8 mouse cellular contexts compared by ENCODE assay signal in the genomic region with DNA sequence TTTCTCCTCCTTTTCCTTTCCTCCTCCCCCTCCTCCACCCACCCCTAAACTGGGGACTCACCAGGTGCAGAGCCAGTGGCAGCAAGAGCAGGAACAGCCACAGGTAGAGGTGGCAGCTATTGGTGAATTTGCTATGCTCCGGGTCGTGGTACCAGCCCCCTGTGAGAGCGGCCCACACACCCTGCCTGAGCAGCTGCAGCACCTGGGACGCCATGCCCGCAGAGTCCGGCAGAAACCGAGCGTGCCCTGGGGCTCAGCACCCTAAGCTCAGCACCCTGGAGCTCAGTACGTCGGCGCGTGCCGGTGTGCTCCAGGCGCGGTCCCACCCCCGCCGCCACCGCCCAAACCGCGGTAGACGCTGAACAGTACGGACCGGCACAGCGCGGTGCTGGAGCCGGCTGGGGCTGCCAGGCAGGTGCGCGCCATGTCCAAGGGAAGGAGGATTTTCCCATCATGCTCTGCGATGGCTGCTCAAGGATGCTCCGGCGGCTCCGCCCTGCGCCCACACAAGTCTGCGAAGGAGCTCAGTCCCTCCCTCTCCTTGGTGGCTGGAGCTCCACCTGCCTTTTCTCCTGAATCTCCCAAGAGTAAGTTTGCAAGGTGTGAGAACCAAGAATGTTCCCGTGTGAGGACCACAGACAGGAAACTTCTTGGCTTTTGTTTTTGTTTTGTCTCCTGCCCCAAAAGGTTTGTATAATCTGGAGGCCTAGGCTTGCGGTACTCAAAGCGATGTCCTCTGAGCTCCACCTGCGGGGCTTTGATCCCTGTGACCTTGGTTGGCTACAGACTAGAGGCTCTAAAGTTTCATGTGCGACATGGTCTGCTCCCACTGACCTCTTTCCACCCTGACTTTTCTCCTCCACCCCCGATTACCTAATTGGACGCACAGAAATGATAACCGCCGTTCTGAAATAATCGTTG. TPM values are rescaled to one million over a fixed set of nuclear protein-coding genes. Genes with fewer than 3 reads are reported as not detected.
A peak's percentile ranks its signal among the peaks of the same experiment; 100 is the strongest.
DNase-seq lines count a peak whose midpoint lies in the region; ATAC-seq and TF ChIP-seq lines count a peak whose summit lies in the region.

A gene (minus strand): TSS at position 450 of the 921 bp plus-strand sequence.

- H3K4me1 ChIP-seq in embryonic facial prominence, embryonic 14.5 days (ENCODE audit: control insufficient read depth, insufficient read depth, low read length), result 0 out of 2 replicates have a peak, but pooled peaks cover 4% of the 10 kb centered on the region
- no peaks in the 10 kb centered on the region for H3K4me1 ChIP-seq in intestine, postnatal 0 days (replicated peaks; ENCODE audit: control insufficient read depth, insufficient read depth, low read length)

- DNase-seq in thymus, postnatal 4 days, result peak; percentile 11
- DNase-seq in thymus, postnatal 10 days (ENCODE audit: low spot score in 2 of 2), result no peak
- DNase-seq in embryonic facial prominence, embryonic 14.5 days (ENCODE audit: low spot score), result peak; percentile 36
- peak; percentile 92 for DNase-seq in telencephalon, adult 2 months (ENCODE audit: low read depth, low spot score)
- DNase-seq in thymus, adult 18-20 months, result no peak
- no peak for DNase-seq in heart, adult 9 months (ENCODE audit: low spot score in 2 of 2)

- H3K4me3 ChIP-seq in embryonic facial prominence, embryonic 14.5 days (ENCODE audit: low read depth, low read length), result peak within 1 kb of the TSS; percentile 25
- H3K4me3 ChIP-seq in intestine, postnatal 0 days (ENCODE audit: low read depth, low read length), result no peak within 1 kb of the TSS; the same call in 1 of the 2 replicates

- H3K36me3 ChIP-seq in embryonic facial prominence, embryonic 14.5 days (ENCODE audit: control insufficient read depth, insufficient read depth, low read length), result no peaks in the 10 kb centered on the region
- H3K36me3 ChIP-seq in intestine, postnatal 0 days (ENCODE audit: control insufficient read depth, insufficient read depth), result no peaks in the 10 kb centered on the region

- peaks cover 30% of the 10 kb centered on the region for H3K27me3 ChIP-seq in embryonic facial prominence, embryonic 14.5 days (replicated peaks; ENCODE audit: control insufficient read depth, insufficient read depth, low read length)
- peaks cover 13% of the 10 kb centered on the region for H3K27me3 ChIP-seq in intestine, postnatal 0 days (replicated peaks; ENCODE audit: control insufficient read depth, insufficient read depth, low read length)

- no peak for TF ChIP-seq CTCF in intestine, postnatal 0 days (IDR thresholded peaks at IDR 0.05; ENCODE audit: low read depth)

- 8% methylated on average over 39 of the region's 44 CpGs for WGBS in embryonic facial prominence, embryonic 14.5 days
- WGBS in intestine, postnatal 0 days, result 5% methylated on average over 44 of the region's 44 CpGs

- no peaks in the 10 kb centered on the region for H3K9me3 ChIP-seq in embryonic facial prominence, embryonic 14.5 days (ENCODE audit: control insufficient read depth, low read length)
- no peaks in the 10 kb centered on the region for H3K9me3 ChIP-seq in intestine, postnatal 0 days (ENCODE audit: control insufficient read depth)

- H3K27ac ChIP-seq in embryonic facial prominence, embryonic 14.5 days (replicated peaks; ENCODE audit: low read depth, low read length), result no peak within 1 kb of the TSS
- no peak within 1 kb of the TSS for H3K27ac ChIP-seq in intestine, postnatal 0 days (ENCODE audit: low read depth, low read length)

- H3K4me2 ChIP-seq in embryonic facial prominence, embryonic 14.5 days (ENCODE audit: low read depth, low read length), result peak within 1 kb of the TSS; percentile 43
- H3K4me2 ChIP-seq in intestine, postnatal 0 days (replicated peaks; ENCODE audit: low read depth), result peak within 1 kb of the TSS; percentile 33

- peak within 1 kb of the TSS; percentile 30; the same call in 1 of the 2 replicates for H3K9ac ChIP-seq in embryonic facial prominence, embryonic 14.5 days (ENCODE audit: low read depth, low read length)
- no peak within 1 kb of the TSS for H3K9ac ChIP-seq in intestine, postnatal 0 days (ENCODE audit: low read depth, low read length)

- ATAC-seq in embryonic facial prominence, embryonic 14.5 days (ENCODE audit: low read depth), result peak; percentile 71
- peak; percentile 36 for ATAC-seq in intestine, postnatal 0 days
- peak; percentile 63 for ATAC-seq in megakaryocyte-erythroid progenitor cell, adult 5-6 weeks (replicated peaks; ENCODE audit: low FRiP score, low TSS enrichment, poor library complexity, severe bottlenecking)

RNA-seq across cellular contexts. Expression of the gene that starts here (rescaled TPM):
- polyA plus RNA-seq in embryonic facial prominence, embryonic 14.5 days (2014; fragmentation: Nextera tagmentation; extraction: Ambion mirVana), result 0.43 and 0.60 TPM in 2 replicates
- polyA plus RNA-seq in intestine, postnatal 0 days (2015; fragmentation: Nextera tagmentation; extraction: Ambion mirVana), result 0.04 and 0.29 TPM in 2 replicates
- total RNA-seq in megakaryocyte-erythroid progenitor cell, adult 5-6 weeks (2014; fragmentation: Nextera tagmentation), result not detected in 2 replicates
- total RNA-seq in megakaryocyte-erythroid progenitor cell, adult 5-6 weeks (2017), result not detected in 2 replicates

Comparison
In these comparisons a context has a peak if more than half of its experiments do, and no peak if none do; other contexts are left out.
1. DNase-seq: peak in thymus, postnatal 4 days (single experiment) and telencephalon, adult 2 months (single experiment); none in thymus, postnatal 10 days (0 of 2), thymus, adult 18-20 months (0 of 2) and heart, adult 9 months (0 of 2).
2. Peak in DNase-seq, ATAC-seq, H3K4me3 ChIP-seq, H3K9ac ChIP-seq and H3K4me2 ChIP-seq in embryonic facial prominence, embryonic 14.5 days; RNA of the gene not detected or under 1 TPM.
3. Peak in ATAC-seq and H3K4me2 ChIP-seq in intestine, postnatal 0 days; RNA of the gene not detected or under 1 TPM.
4. Peak in ATAC-seq in megakaryocyte-erythroid progenitor cell, adult 5-6 weeks; RNA of the gene not detected or under 1 TPM.
5. Peak in every context shown above with its lines, with median percentiles within 50 percentile points of each other: ATAC-seq.